Mouse (Mus musculus): ENCODE data around the gene Tamm41. TPM values are rescaled to one million over a fixed set of nuclear protein-coding genes. Genes with fewer than 3 reads are reported as not detected.
A peak's percentile ranks its signal among the peaks of the same experiment; 100 is the strongest.

The Tamm41 gene
- polyA plus RNA-seq, 1 experiment from 2014 or later: 68.7 TPM

DNA sequence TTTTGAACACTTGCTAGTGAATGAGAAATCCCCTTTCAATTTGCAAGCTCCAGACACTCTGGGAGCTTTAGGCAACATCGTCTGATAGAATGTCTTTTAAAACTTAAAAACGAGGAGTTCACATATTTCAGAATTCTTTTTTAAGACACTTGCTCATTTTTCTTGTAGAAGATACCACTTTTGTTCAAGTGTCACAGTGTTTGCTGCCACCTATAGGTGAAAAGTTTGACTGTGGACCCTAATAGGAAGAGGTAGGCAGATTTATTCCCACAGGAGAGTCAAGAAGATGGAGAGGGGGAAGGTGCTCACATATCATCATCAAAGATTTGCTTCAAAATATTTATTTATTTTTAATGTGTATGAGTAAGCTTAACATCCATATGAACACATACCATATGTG lies 8.4 kb downstream of the Tamm41 start:
- no peak overlapping the region for H3K9ac ChIP-seq (replicated peaks; ENCODE audit: low read length)
- 83% methylated on average over 2 of the region's 2 CpGs for WGBS
- no peaks in the 10 kb centered on the region for H3K27me3 ChIP-seq (ENCODE audit: insufficient read depth, low read length)
- H3K4me2 ChIP-seq (replicated peaks; ENCODE audit: low read depth, low read length): no peak overlapping the region
- H3K4me1 ChIP-seq (ENCODE audit: insufficient read depth, low read length): no peaks in the 10 kb centered on the region
- H3K4me3 ChIP-seq (ENCODE audit: low read length): no peak overlapping the region
- H3K9me3 ChIP-seq (ENCODE audit: low read length): no peaks in the 10 kb centered on the region
- ATAC-seq (ENCODE audit: low FRiP score, low TSS enrichment): no peak
- H3K27ac ChIP-seq (ENCODE audit: low read length): no peak overlapping the region
- peaks cover 55% of the 10 kb centered on the region for H3K36me3 ChIP-seq (ENCODE audit: insufficient read depth, low read length)

- no peak overlapping the region for H3K27ac ChIP-seq (ENCODE audit: low read length)
- no peak overlapping the region for H3K4me3 ChIP-seq (ENCODE audit: low read length)
- no peak for ATAC-seq (ENCODE audit: low FRiP score, low TSS enrichment)
- H3K36me3 ChIP-seq (ENCODE audit: insufficient read depth, low read length): peaks cover 55% of the 10 kb centered on the region
- H3K9me3 ChIP-seq (ENCODE audit: low read length): no peaks in the 10 kb centered on the region
- no peak overlapping the region for H3K9ac ChIP-seq (replicated peaks; ENCODE audit: low read length)
- H3K4me1 ChIP-seq (ENCODE audit: insufficient read depth, low read length): no peaks in the 10 kb centered on the region
- no peaks in the 10 kb centered on the region for H3K27me3 ChIP-seq (ENCODE audit: insufficient read depth, low read length)
- WGBS: 91% methylated on average over 14 of the region's 14 CpGs
- H3K4me2 ChIP-seq (replicated peaks; ENCODE audit: low read depth, low read length): no peak overlapping the region
Observed at GRCm38 (mm10) chr6:115027485-115027992, 10.1 kb downstream of the Tamm41 start.

- no peaks in the 10 kb centered on the region for H3K4me1 ChIP-seq (ENCODE audit: insufficient read depth, low read length)
- no peak overlapping the region for H3K4me2 ChIP-seq (replicated peaks; ENCODE audit: low read depth, low read length)
- no peak overlapping the region for H3K4me3 ChIP-seq (ENCODE audit: low read length)
- no peak overlapping the region for H3K9ac ChIP-seq (replicated peaks; ENCODE audit: low read length)
- H3K9me3 ChIP-seq (ENCODE audit: low read length): no peaks in the 10 kb centered on the region
- no peak overlapping the region for H3K27ac ChIP-seq (ENCODE audit: low read length)
- peaks cover 43% of the 10 kb centered on the region for H3K36me3 ChIP-seq (ENCODE audit: insufficient read depth, low read length)
- no peaks in the 10 kb centered on the region for H3K27me3 ChIP-seq (ENCODE audit: insufficient read depth, low read length)
- no peak for ATAC-seq (ENCODE audit: low FRiP score, low TSS enrichment)
- 84% methylated on average over 9 of the region's 9 CpGs for WGBS
Observed at GRCm38 (mm10) chr6:115022876-115023275, 14.8 kb downstream of the Tamm41 start.

DNA sequence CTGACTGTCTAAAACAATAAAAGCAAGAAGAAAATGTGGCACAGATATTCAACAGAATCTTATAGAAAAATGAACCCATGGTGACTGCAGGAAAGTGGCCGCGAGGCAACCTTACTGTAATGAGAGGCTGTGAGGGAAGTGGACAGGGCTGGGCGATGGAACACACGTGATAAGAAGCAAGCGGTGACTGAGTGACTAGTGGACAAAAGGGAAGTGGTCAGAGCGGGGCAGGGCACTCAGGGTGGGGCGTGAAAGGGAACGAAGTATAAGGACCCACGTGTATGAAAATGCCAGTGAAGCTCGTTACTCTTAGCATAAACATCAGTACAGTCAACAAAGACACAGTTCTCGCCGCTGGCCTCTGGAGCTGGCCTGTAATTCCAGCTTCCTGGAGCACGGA lies 22.2 kb downstream of the Tamm41 start:
- Histone ChIP-seq H3K4me1 (ENCODE audit: insufficient read depth, low read length) (no peaks in the 10 kb centered on the region), H3K27me3 (ENCODE audit: insufficient read depth, low read length) (no peaks in the 10 kb centered on the region), H3K4me3 (ENCODE audit: low read length) (no peak overlapping the region), H3K27ac (ENCODE audit: low read length) (no peak overlapping the region), H3K4me2 (replicated peaks; ENCODE audit: low read depth, low read length) (no peak overlapping the region), H3K9me3 (ENCODE audit: low read length) (no peaks in the 10 kb centered on the region), H3K36me3 (ENCODE audit: insufficient read depth, low read length) (peaks cover 38% of the 10 kb centered on the region), H3K9ac (replicated peaks; ENCODE audit: low read length) (no peak overlapping the region)
- WGBS: 92% methylated on average over 13 of the region's 13 CpGs
- ATAC-seq (ENCODE audit: low FRiP score, low TSS enrichment): no peak

DNA sequence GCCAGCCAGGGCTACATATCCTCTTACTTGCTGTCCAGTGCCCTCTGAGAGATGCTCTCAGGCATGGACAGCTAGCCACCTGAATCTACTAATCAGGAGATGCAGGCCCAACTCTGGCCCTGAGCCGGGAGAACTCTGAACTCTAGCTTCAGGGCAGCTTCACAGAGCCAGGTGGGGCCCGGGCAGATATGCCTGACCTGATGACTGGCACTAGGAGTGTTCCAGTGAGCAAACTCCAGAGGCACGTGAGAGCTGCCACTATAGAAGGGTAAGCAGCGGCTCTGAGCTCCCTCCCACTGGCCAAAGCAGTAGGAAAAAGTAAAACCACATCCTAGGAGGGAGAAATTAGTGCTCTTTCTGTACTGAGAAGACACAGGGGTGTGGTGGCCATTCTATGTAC lies 24.1 kb downstream of the Tamm41 start:
- Histone ChIP-seq H3K27ac (ENCODE audit: low read length) (no peak overlapping the region), H3K27me3 (ENCODE audit: insufficient read depth, low read length) (no peaks in the 10 kb centered on the region), H3K4me1 (ENCODE audit: insufficient read depth, low read length) (no peaks in the 10 kb centered on the region), H3K9me3 (ENCODE audit: low read length) (no peaks in the 10 kb centered on the region), H3K36me3 (ENCODE audit: insufficient read depth, low read length) (peaks cover 32% of the 10 kb centered on the region), H3K9ac (replicated peaks; ENCODE audit: low read length) (no peak overlapping the region), H3K4me3 (ENCODE audit: low read length) (no peak overlapping the region), H3K4me2 (replicated peaks; ENCODE audit: low read depth, low read length) (no peak overlapping the region)
- 85% methylated on average over 4 of the region's 4 CpGs for WGBS
- no peak for ATAC-seq (ENCODE audit: low FRiP score, low TSS enrichment)

- Histone ChIP-seq H3K36me3 (ENCODE audit: insufficient read depth, low read length) (peaks cover 32% of the 10 kb centered on the region), H3K27ac (ENCODE audit: low read length) (no peak overlapping the region), H3K4me2 (replicated peaks; ENCODE audit: low read depth, low read length) (no peak overlapping the region), H3K4me3 (ENCODE audit: low read length) (no peak overlapping the region), H3K9ac (replicated peaks; ENCODE audit: low read length) (no peak overlapping the region), H3K9me3 (ENCODE audit: low read length) (no peaks in the 10 kb centered on the region), H3K4me1 (ENCODE audit: insufficient read depth, low read length) (0 out of 2 replicates have a peak, but pooled peaks cover 4% of the 10 kb centered on the region), H3K27me3 (ENCODE audit: insufficient read depth, low read length) (no peaks in the 10 kb centered on the region)
- WGBS: 77% methylated on average over 8 of the region's 8 CpGs
- no peak for ATAC-seq (ENCODE audit: low FRiP score, low TSS enrichment)
Observed at GRCm38 (mm10) chr6:115011792-115012191, 25.9 kb downstream of the Tamm41 start.

GRCm38 (mm10) chr6:115010815-115011214 lies 26.9 kb downstream of the Tamm41 start:
- Histone ChIP-seq H3K36me3 (ENCODE audit: insufficient read depth, low read length) (peaks cover 31% of the 10 kb centered on the region), H3K4me2 (replicated peaks; ENCODE audit: low read depth, low read length) (no peak overlapping the region), H3K27ac (ENCODE audit: low read length) (no peak overlapping the region), H3K4me1 (ENCODE audit: insufficient read depth, low read length) (0 out of 2 replicates have a peak, but pooled peaks cover 4% of the 10 kb centered on the region), H3K9me3 (ENCODE audit: low read length) (no peaks in the 10 kb centered on the region), H3K27me3 (ENCODE audit: insufficient read depth, low read length) (no peaks in the 10 kb centered on the region), H3K9ac (replicated peaks; ENCODE audit: low read length) (no peak overlapping the region), H3K4me3 (ENCODE audit: low read length) (no peak overlapping the region)
- ATAC-seq (ENCODE audit: low FRiP score, low TSS enrichment): no peak
- 78% methylated on average over 9 of the region's 9 CpGs for WGBS

- 48% methylated on average over 9 of the region's 9 CpGs for WGBS
- Histone ChIP-seq H3K4me1 (ENCODE audit: insufficient read depth, low read length) (0 out of 2 replicates have a peak, but pooled peaks cover 4% of the 10 kb centered on the region), H3K27me3 (ENCODE audit: insufficient read depth, low read length) (no peaks in the 10 kb centered on the region), H3K36me3 (ENCODE audit: insufficient read depth, low read length) (peaks cover 27% of the 10 kb centered on the region), H3K9me3 (ENCODE audit: low read length) (no peaks in the 10 kb centered on the region), H3K4me2 (replicated peaks; ENCODE audit: low read depth, low read length) (no peak overlapping the region), H3K27ac (ENCODE audit: low read length) (no peak overlapping the region), H3K4me3 (ENCODE audit: low read length) (no peak overlapping the region), H3K9ac (replicated peaks; ENCODE audit: low read length) (no peak overlapping the region)
- ATAC-seq (ENCODE audit: low FRiP score, low TSS enrichment): no peak
Observed at GRCm38 (mm10) chr6:115010304-115010703, 27.4 kb downstream of the Tamm41 start.

DNA sequence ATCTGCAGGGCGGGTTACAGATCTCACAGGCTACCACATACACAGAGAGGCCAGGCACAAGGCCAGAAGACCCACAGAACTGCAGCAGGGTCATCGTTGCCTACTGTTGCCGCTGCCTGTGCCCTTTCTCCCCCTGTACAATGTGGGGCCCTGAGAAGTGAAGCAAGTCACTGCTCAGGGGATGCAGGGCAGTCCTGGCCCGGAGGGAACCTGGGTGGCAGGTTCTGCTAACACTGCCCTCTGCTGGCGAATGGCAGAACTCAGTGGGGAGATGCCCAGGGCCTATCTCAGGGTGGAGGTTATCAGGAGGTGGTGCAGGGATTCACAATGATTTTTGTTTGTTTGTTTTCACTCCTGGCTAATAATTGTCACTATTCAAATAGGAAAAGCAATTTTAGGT lies 29.9 kb downstream of the Tamm41 start:
- H3K36me3 ChIP-seq (ENCODE audit: insufficient read depth, low read length): peaks cover 19% of the 10 kb centered on the region

DNA sequence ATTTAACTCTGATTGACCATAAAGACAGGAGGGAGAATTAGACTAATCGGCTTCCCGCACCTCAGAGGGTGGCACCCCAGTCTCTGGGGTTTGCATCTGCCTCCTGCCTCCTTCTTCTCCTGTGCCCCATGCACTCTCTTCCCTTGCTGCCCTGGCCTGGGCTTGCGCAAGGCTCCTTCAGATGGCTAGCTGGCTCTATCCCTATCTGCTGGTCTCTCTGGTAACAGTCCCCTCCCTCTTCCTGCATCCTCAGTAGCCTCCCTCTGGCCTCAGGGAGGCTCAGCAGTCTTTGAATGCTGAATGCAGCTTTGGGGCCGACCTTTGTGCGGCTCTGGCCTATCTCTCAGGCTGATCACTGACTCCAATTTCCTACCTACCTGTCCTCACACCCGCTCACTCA lies 30.7 kb downstream of the Tamm41 start:
- no peak overlapping the region for H3K27ac ChIP-seq (ENCODE audit: low read length)
- H3K4me2 ChIP-seq (replicated peaks; ENCODE audit: low read depth, low read length): no peak overlapping the region
- H3K27me3 ChIP-seq (ENCODE audit: insufficient read depth, low read length): no peaks in the 10 kb centered on the region
- no peak overlapping the region for H3K4me3 ChIP-seq (ENCODE audit: low read length)
- 70% methylated on average over 6 of the region's 6 CpGs for WGBS
- no peak overlapping the region for H3K9ac ChIP-seq (replicated peaks; ENCODE audit: low read length)
- H3K36me3 ChIP-seq (ENCODE audit: insufficient read depth, low read length): peaks cover 17% of the 10 kb centered on the region
- no peak for ATAC-seq (ENCODE audit: low FRiP score, low TSS enrichment)
- H3K9me3 ChIP-seq (ENCODE audit: low read length): no peaks in the 10 kb centered on the region
- 0 out of 2 replicates have a peak, but pooled peaks cover 4% of the 10 kb centered on the region for H3K4me1 ChIP-seq (ENCODE audit: insufficient read depth, low read length)

More for the DNA sequence above, 29.9 kb downstream of the Tamm41 start:
- Histone ChIP-seq H3K9me3 (ENCODE audit: low read length) (no peaks in the 10 kb centered on the region), H3K4me1 (ENCODE audit: insufficient read depth, low read length) (0 out of 2 replicates have a peak, but pooled peaks cover 4% of the 10 kb centered on the region), H3K9ac (replicated peaks; ENCODE audit: low read length) (no peak overlapping the region), H3K27ac (ENCODE audit: low read length) (no peak overlapping the region), H3K4me3 (ENCODE audit: low read length) (no peak overlapping the region), H3K27me3 (ENCODE audit: insufficient read depth, low read length) (no peaks in the 10 kb centered on the region), H3K4me2 (replicated peaks; ENCODE audit: low read depth, low read length) (no peak overlapping the region)
- 27% methylated on average over 5 of the region's 5 CpGs for WGBS
- ATAC-seq (ENCODE audit: low FRiP score, low TSS enrichment): peak; percentile 65

All from kidney, embryonic 16.5 days (tissue).